Mouse (Mus musculus) layer of hippocampus, adult 9-10 months (tissue): ENCODE results near the gene Strada.

ENCODE experiments used
- DNase-seq: peaks from one replicate; pipeline ENCODE4 v3.0.0; 2022; ENCODE audit warnings: low spot score

The Strada gene

GRCm38 (mm10) chr11:106187326-106187725 is 14.6 kb downstream of the Strada start:
- DNase-seq, result no peak

GRCm38 (mm10) chr11:106180449-106180801 is 21.5 kb downstream of the Strada start:
- no peak for DNase-seq

GRCm38 (mm10) chr11:106179711-106180448 is 22.1 kb downstream of the Strada start:
- DNase-seq, result peak; percentile 56

GRCm38 (mm10) chr11:106178036-106178782 is 23.8 kb downstream of the Strada start:
- no peak for DNase-seq

GRCm38 (mm10) chr11:106176372-106176771 is 25.6 kb downstream of the Strada start:
- no peak for DNase-seq

GRCm38 (mm10) chr11:106175081-106175480 is 26.9 kb downstream of the Strada start:
- DNase-seq, result no peak

GRCm38 (mm10) chr11:106174372-106174771 is 27.6 kb downstream of the Strada start:
- DNase-seq, result no peak

- DNase-seq, result no peak
These were observed 28.7 kb downstream of the Strada start for GRCm38 (mm10) chr11:106173228-106173627.

- no peak for DNase-seq
These were observed 31.2 kb downstream of the Strada start for GRCm38 (mm10) chr11:106170807-106171206.

GRCm38 (mm10) chr11:106167435-106167834 is 34.5 kb downstream of the Strada start:
- DNase-seq, result no peak

GRCm38 (mm10) chr11:106164601-106165180 is 37.3 kb downstream of the Strada start:
- no peak for DNase-seq

GRCm38 (mm10) chr11:106163546-106163945 is 38.4 kb downstream of the Strada start:
- DNase-seq, result no peak

GRCm38 (mm10) chr11:106162237-106162636 is 39.7 kb downstream of the Strada start:
- no peak for DNase-seq

GRCm38 (mm10) chr11:106160841-106161721 is 40.9 kb downstream of the Strada start, which contains the start of the genes Gm10840 and Limd2:
Gene Gm10840, plus strand, starts transcription at chr11:106160850.
Gene Limd2, minus strand, starts transcription at chr11:106160860.
- DNase-seq, result peak; percentile 74

GRCm38 (mm10) chr11:106159921-106160840 is 41.8 kb downstream of the Strada start:
- peak; percentile 46 for DNase-seq

GRCm38 (mm10) chr11:106159216-106159920 is 42.6 kb downstream of the Strada start:
- no peak for DNase-seq

- no peak for DNase-seq
These were observed 43.1 kb downstream of the Strada start for GRCm38 (mm10) chr11:106158930-106159215.

GRCm38 (mm10) chr11:106158081-106158929 is 43.7 kb downstream of the Strada start:
- no peak for DNase-seq

GRCm38 (mm10) chr11:106157154-106157553 is 44.8 kb downstream of the Strada start:
- no peak for DNase-seq
